Mouse (Mus musculus) hindbrain, embryonic 13.5 days (tissue): ENCODE results near the gene Ski. TPM values are rescaled to one million over a fixed set of nuclear protein-coding genes. Genes with fewer than 3 reads are reported as not detected.
A peak's percentile ranks its signal among the peaks of the same experiment; 100 is the strongest.

Source experiments
- ATAC-seq: fragments of 200-750 bp; cut with Nextera tagmentation; 2 replicates; pipeline ENCODE4 v1.8.0; 2017; ENCODE audit warnings: moderate TSS enrichment; ENCODE audit not compliant: low FRiP score
- H3K27ac ChIP-seq: fragments of 300-500 bp; sonication (generic); 2 replicates; pipeline ENCODE4 v1.5.1; 2015; ENCODE audit warnings: inconsistent platforms, mild to moderate bottlenecking, moderate library complexity
- H3K27me3 ChIP-seq: fragments of 300-500 bp; sonication (generic); 2 replicates; pipeline ENCODE4 v1.6.1; 2015; ENCODE audit warnings: mild to moderate bottlenecking, inconsistent platforms
- H3K36me3 ChIP-seq: fragments of 300-500 bp; sonication (generic); 2 replicates; pipeline ENCODE4 v1.6.1; 2015; ENCODE audit warnings: mild to moderate bottlenecking, inconsistent platforms
- H3K4me1 ChIP-seq: fragments of 300-500 bp; sonication (generic); replicated peaks from 2 replicates; pipeline ENCODE4 v1.6.1; 2015; ENCODE audit warnings: inconsistent platforms
- H3K4me2 ChIP-seq: fragments of 300-500 bp; sonication (generic); 2 replicates; pipeline ENCODE4 v1.6.1; 2015; ENCODE audit warnings: inconsistent platforms, mild to moderate bottlenecking, moderate library complexity
- H3K4me3 ChIP-seq: fragments of 300-500 bp; sonication (generic); 2 replicates; pipeline ENCODE4 v1.5.1; 2015; ENCODE audit warnings: mild to moderate bottlenecking, inconsistent platforms
- H3K9ac ChIP-seq: fragments of 300-500 bp; sonication (generic); 2 replicates; pipeline ENCODE4 v1.6.1; 2015; ENCODE audit warnings: mild to moderate bottlenecking, inconsistent platforms
- H3K9me3 ChIP-seq: fragments of 300-500 bp; sonication (generic); 2 replicates; pipeline ENCODE4 v1.6.1; 2016; ENCODE audit warnings: inconsistent platforms
- WGBS: fragments of 180-500 bp; shearing (Covaris S2); methylation state at CpG from one replicate; pipeline ENCODE4 v1.1.7; 2015; 5-methylcytosine and 5-hydroxymethylcytosine counted together
- polyA plus RNA-seq: library from polyadenylated mRNA; unstranded; fragments of >200 nt; fragmentation: Nextera tagmentation; extraction: Ambion mirVana; gene quantifications from 2 replicates; pipeline ENCODE4 v1.2.1, GENCODE M21; 2015

Ski gene
- polyA plus RNA-seq, 1 experiment from 2014 or later: 10.3 TPM

DNA sequence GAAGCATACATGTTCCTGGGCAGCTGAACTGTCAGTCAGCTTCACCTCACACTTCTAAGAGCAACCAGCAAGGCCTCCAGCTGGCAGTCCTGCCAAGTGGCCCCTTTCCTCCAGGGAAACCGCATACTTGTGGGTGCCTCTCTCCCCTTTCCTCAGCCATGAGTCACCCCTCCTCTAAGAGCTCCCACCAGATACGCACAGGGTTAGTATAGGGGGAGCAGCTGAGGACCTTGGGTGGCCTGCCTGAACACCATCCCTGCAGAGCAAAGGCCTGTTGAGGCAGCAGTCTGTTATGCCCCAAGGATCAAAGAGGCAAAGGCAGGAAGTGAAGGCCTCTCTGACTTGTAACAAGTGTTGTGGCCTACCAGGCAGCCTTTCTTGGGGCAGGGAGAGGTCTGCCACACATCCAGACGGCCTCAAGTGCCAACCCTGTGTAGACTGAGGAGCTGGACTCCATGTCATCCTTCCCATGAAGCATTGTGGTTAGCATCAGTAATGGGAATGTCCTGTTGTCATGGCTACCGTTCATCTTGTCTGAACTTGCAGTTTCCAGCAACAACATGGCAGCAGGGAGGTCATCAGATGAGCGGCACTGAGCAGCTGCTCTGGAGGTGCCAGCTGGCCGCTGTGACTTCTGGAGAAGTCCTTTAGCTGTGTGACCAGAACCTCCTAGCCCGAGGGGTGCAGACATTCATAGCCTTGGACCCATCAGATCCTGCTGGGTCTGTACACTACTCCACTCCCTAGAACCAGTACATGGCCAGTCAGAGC lies 95.6 kb downstream of the Ski start:
- no peak for ATAC-seq
- Histone ChIP-seq H3K4me2 (no peak overlapping the region), H3K36me3 (no peaks in the 10 kb centered on the region), H3K27ac (peak overlapping the region; percentile 35; the same call in 1 of the 2 replicates), H3K4me3 (no peak overlapping the region), H3K27me3 (no peaks in the 10 kb centered on the region), H3K4me1 (peaks cover 62% of the 10 kb centered on the region), H3K9ac (no peak overlapping the region), H3K9me3 (no peaks in the 10 kb centered on the region)
- 64% methylated on average over 7 of the region's 7 CpGs for WGBS

DNA sequence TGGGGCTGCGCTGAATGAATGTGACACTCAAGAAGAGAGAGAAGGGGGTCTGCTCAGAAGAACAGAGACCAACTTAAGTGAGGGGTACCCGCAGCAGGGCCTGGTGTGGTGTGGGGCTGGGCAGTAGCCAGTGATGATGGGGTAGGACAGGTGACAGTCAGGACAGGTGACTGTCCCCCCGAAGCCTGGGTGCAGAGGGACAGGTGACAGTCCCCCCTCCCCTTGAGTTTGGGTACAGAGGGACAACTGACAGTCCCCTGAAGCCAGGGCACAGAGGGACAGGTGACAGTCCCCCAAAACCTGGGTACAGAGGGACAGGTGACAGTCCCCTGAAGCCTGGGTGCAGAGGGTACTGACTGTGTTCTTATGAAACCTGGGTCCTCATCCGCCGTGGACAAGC lies 96.2 kb downstream of the Ski start:
- WGBS: 87% methylated on average over 5 of the region's 5 CpGs

DNA sequence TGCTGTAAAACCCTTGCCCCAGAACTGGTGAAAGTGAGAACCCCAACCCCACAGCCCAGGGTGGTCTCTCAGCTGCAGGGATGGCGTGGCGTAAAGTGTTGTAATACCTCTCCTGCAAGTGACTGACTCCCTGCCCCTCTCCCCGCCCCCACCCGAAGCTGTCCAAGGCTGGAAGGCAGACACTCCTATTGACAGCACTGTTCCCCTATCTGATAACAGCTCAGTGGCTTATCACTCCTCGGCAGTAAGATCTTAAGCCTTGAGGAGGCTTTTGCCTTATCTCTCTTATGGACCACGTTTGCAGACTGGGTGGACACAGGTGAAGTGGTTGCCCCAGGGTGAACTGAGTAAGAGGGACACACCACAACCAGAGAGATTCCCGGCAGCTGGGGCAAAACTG lies 97.1 kb downstream of the Ski start:
- 76% methylated on average over 7 of the region's 7 CpGs for WGBS
- no peak overlapping the region for H3K4me3 ChIP-seq
- no peak overlapping the region for H3K9ac ChIP-seq
- H3K36me3 ChIP-seq: no peaks in the 10 kb centered on the region
- H3K9me3 ChIP-seq: no peaks in the 10 kb centered on the region
- no peak overlapping the region for H3K27ac ChIP-seq
- ATAC-seq: no peak
- no peak overlapping the region for H3K4me2 ChIP-seq
- peaks cover 67% of the 10 kb centered on the region for H3K4me1 ChIP-seq
- H3K27me3 ChIP-seq: no peaks in the 10 kb centered on the region

More for the DNA sequence above, 96.2 kb downstream of the Ski start:
- no peaks in the 10 kb centered on the region for H3K36me3 ChIP-seq
- no peaks in the 10 kb centered on the region for H3K27me3 ChIP-seq
- H3K27ac ChIP-seq: 0 out of 2 replicates have a peak overlapping the region, but pooled peaks have one; percentile 35
- no peak overlapping the region for H3K4me2 ChIP-seq
- H3K9ac ChIP-seq: no peak overlapping the region
- H3K4me3 ChIP-seq: no peak overlapping the region
- ATAC-seq: no peak
- H3K9me3 ChIP-seq: no peaks in the 10 kb centered on the region
- H3K4me1 ChIP-seq: peaks cover 67% of the 10 kb centered on the region

DNA sequence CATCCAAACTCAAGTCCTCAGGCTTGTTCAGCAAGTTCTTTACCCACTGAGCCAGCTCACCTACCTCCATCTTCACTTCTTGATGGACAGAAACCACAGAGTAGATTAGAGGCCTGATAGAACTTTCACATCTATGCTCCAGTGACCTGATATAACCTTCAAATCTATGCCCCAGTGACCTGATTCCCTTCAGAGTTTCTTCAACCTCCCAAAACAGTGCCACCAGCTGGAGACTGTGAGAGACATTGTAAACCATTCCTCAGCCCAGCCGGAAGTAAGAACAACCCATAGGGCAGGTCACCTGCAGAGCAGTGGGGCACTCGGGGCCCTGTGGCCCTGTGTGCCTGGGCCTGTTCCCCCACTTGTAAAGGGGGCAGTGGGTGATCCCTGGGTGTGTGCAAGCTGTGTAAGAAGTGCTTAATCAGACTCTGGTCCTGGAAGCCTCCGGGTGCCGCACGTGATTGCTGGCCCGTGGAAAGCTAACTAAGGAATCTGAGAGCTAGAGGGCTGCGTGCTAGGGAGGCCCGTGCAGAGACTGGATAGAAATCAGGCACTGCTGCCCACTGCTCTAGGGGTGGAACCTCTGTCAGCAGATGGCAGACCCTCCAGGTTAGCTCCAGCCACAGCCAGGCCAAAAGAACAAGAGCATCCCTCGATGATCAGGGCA lies 98.4 kb downstream of the Ski start:
- 79% methylated on average over 9 of the region's 9 CpGs for WGBS
- Histone ChIP-seq H3K4me3 (no peak overlapping the region), H3K4me1 (peaks cover 55% of the 10 kb centered on the region), H3K27me3 (no peaks in the 10 kb centered on the region), H3K27ac (no peak overlapping the region), H3K9ac (0 out of 2 replicates have a peak overlapping the region, but pooled peaks have one; percentile 2), H3K4me2 (no peak overlapping the region), H3K36me3 (no peaks in the 10 kb centered on the region), H3K9me3 (no peaks in the 10 kb centered on the region)
- ATAC-seq: no peak

DNA sequence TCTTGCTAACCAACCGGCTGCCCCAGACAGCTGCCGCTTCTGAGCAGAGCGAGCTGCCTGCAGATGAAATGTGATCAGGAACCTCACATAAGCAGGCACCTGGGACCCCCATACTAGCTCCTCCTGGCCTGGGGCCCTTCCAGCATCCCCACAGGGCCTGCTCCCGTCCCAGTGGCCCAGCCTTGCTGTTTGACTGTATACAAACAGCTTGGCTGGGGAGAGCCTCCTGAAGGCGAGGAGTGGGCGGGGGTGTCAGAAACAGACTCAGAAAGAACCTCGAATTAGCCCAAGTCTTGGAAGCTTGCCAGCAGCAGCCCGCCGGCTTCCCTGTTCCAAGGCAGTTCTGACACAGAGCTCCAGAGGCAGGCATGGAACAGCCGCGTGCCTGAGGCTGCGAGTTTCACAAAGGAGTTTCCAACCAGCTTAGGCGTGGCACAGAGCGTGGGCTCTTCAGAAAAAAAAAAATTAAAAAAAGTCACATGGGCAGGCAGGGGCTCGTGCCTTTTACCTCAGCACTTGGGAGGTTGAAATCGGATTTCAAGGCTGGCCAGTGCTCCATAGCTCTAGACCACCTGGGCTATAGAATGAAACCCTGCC lies 99.8 kb downstream of the Ski start:
- WGBS: 22% methylated on average over 16 of the region's 16 CpGs
- peaks cover 54% of the 10 kb centered on the region for H3K4me1 ChIP-seq
- H3K27me3 ChIP-seq: no peaks in the 10 kb centered on the region
- no peak overlapping the region; the same call in 1 of the 2 replicates for H3K9ac ChIP-seq
- H3K9me3 ChIP-seq: no peaks in the 10 kb centered on the region
- no peaks in the 10 kb centered on the region for H3K36me3 ChIP-seq
- peak overlapping the region; percentile 77 for H3K27ac ChIP-seq
- no peak overlapping the region for H3K4me3 ChIP-seq
- ATAC-seq: peak; percentile 55
- peak overlapping the region; percentile 21; the same call in 1 of the 2 replicates for H3K4me2 ChIP-seq

DNA sequence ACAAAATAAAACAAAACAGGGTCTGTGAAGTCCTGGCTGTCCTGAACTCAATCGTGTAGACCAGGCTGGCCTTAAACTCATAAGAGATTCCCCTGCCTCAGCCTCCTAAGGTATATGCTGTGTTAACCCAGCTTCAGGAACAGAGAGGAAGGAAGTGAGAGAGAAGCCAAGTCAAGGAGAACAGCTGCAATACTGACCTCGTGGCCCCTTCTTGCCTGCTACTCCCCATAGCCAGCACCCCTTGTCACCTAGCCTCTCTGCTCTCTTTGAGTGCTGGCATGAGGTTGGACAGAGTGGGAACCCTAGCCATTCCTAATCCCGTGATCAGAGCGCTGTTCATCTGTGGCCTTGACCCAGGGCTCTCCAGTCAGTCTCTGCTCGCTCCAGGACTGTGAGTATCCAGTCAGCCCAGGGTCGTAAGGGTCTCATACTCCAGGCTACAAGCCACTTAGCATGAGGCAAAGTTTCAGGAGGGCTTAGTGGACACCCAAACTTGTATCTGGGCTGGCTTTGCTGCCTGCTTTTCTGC lies 100.4 kb downstream of the Ski start:
- no peaks in the 10 kb centered on the region for H3K9me3 ChIP-seq
- ATAC-seq: peak; percentile 8; the same call in 1 of the 2 replicates
- H3K36me3 ChIP-seq: no peaks in the 10 kb centered on the region
- no peaks in the 10 kb centered on the region for H3K27me3 ChIP-seq
- H3K4me3 ChIP-seq: no peak overlapping the region
- H3K27ac ChIP-seq: peak overlapping the region; percentile 77
- H3K4me1 ChIP-seq: peaks cover 48% of the 10 kb centered on the region
- WGBS: 90% methylated on average over 6 of the region's 6 CpGs
- no peak overlapping the region for H3K9ac ChIP-seq
- 0 out of 2 replicates have a peak overlapping the region, but pooled peaks have one; percentile 21 for H3K4me2 ChIP-seq

DNA sequence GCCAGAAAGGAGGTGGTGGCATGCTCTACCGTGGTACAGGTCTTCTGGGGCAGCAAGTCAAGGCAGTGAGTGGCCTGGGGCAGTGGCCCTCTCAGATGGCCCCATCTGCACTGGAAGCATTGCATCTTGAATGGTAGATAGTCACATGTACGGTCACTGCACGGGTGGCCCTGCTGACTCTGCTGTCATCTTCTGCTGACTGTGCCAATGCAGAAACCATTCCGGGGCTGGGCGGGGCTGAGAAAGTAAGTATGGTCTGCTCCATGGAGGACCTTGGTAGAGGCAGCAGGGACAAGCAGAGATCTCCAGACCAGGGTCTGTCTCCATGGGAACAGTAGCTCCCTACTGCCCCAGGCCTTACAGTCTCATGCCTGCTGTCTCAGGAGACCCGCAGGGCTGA lies 101.2 kb downstream of the Ski start:
- H3K36me3 ChIP-seq: no peaks in the 10 kb centered on the region
- no peak overlapping the region for H3K4me3 ChIP-seq
- no peak overlapping the region for H3K4me2 ChIP-seq
- H3K9me3 ChIP-seq: no peaks in the 10 kb centered on the region
- WGBS: 85% methylated on average over 6 of the region's 6 CpGs
- H3K4me1 ChIP-seq: peaks cover 41% of the 10 kb centered on the region
- H3K27me3 ChIP-seq: no peaks in the 10 kb centered on the region
- no peak overlapping the region for H3K9ac ChIP-seq
- no peak for ATAC-seq
- no peak overlapping the region for H3K27ac ChIP-seq

DNA sequence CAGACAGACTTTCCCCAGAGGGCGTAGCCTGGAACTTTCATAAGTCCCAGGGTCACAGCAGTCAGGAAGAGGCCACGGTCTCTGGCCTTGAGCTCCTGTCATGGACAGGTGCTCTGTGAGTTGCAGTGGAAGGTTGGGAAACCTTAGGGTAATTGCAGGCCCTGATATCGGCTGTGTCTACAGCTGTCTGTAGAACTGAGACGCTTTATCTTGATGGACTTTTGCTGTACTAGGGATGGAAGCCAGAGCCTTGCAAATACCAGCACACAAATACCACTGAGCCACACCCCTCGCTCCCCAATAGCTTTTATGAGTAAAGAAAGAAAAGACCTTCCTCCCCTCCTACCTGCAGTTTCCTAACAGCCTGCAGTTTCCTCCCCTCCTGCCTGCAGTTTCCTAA lies 101.8 kb downstream of the Ski start:
- H3K4me2 ChIP-seq: no peak overlapping the region
- 83% methylated on average over 5 of the region's 5 CpGs for WGBS
- H3K27ac ChIP-seq: no peak overlapping the region
- no peak overlapping the region for H3K9ac ChIP-seq
- no peaks in the 10 kb centered on the region for H3K9me3 ChIP-seq
- H3K4me3 ChIP-seq: no peak overlapping the region
- no peak for ATAC-seq
- no peaks in the 10 kb centered on the region for H3K36me3 ChIP-seq
- no peaks in the 10 kb centered on the region for H3K27me3 ChIP-seq
- peaks cover 41% of the 10 kb centered on the region for H3K4me1 ChIP-seq

DNA sequence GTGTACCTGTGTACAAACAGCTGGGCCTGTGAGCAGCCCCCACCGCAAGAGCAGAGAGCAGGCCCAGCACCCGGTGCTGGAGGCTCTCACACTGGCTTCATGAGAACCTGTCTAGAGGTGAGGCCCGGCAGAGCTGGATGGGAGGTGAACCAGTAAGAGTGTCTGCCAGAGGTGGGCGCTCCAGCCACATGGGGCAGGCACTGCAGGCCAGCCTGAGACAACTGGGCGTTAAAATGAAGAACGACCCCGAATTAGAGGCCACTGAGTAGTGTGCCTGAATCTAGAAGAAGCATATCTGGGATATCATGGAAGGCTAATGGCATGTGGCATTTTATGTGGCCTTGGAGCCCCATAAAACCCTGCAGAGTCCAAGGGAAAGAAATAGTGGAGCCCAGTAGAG lies 102.4 kb downstream of the Ski start:
- no peak overlapping the region for H3K4me3 ChIP-seq
- WGBS: 93% methylated on average over 7 of the region's 7 CpGs

DNA sequence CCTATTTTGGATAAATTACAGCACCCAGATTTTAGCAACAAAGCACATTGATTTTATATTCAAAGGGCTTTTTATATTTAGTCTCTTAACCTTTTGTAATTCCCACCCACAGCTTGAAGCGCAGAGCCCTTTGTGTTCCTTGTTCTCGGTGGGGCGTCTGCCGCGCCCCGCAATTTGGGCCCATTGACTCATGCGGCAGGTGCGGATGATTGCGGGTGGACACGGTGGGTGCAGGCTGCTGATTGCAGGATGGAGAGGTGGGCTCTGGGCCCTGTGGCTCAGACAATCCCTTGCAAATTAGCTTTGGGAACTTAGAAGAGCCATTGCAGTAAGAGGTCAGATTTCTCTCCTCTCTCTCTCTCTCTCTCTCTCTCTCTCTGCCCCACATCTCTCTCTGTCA lies 104.1 kb downstream of the Ski start:
- no peak overlapping the region for H3K4me2 ChIP-seq
- no peak overlapping the region for H3K9ac ChIP-seq
- no peak for ATAC-seq
- H3K9me3 ChIP-seq: no peaks in the 10 kb centered on the region
- no peaks in the 10 kb centered on the region for H3K27me3 ChIP-seq
- WGBS: 66% methylated on average over 10 of the region's 10 CpGs
- no peaks in the 10 kb centered on the region for H3K36me3 ChIP-seq
- H3K4me1 ChIP-seq: peaks cover 28% of the 10 kb centered on the region
- no peak overlapping the region for H3K4me3 ChIP-seq
- H3K27ac ChIP-seq: no peak overlapping the region

More for the DNA sequence above, 102.4 kb downstream of the Ski start:
- no peaks in the 10 kb centered on the region for H3K9me3 ChIP-seq
- H3K27ac ChIP-seq: no peak overlapping the region
- H3K4me2 ChIP-seq: no peak overlapping the region
- H3K9ac ChIP-seq: no peak overlapping the region
- no peaks in the 10 kb centered on the region for H3K27me3 ChIP-seq
- H3K4me1 ChIP-seq: peaks cover 38% of the 10 kb centered on the region
- ATAC-seq: no peak
- no peaks in the 10 kb centered on the region for H3K36me3 ChIP-seq

DNA sequence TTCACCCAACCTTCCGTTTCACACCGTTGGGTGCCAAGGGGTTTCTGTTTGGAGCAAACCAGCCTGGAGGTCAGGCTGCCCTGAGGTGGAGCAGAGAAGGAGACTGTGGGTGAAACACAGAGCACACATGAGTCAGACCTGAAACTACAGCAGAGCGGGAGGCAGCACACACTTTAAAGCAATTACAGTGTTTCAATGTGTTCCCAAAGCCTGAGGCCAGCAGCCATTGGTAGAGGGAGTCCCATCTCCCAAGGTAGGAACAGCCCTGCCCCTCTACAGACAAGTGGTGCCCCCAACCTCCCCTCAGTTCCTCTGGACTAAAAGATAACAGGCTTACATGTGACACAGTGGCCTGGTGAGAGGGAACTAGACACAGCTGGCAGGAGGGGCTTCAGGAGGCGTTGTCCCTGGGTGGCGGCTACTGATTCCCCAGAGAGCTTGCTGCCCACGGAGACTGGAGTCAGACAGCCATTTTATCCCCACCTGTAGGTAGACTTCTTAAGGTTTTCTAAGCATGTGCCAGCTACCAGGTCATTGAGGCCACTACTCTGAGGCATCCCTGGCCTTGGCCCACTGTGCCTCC lies 104.9 kb downstream of the Ski start:
- no peaks in the 10 kb centered on the region for H3K27me3 ChIP-seq

DNA sequence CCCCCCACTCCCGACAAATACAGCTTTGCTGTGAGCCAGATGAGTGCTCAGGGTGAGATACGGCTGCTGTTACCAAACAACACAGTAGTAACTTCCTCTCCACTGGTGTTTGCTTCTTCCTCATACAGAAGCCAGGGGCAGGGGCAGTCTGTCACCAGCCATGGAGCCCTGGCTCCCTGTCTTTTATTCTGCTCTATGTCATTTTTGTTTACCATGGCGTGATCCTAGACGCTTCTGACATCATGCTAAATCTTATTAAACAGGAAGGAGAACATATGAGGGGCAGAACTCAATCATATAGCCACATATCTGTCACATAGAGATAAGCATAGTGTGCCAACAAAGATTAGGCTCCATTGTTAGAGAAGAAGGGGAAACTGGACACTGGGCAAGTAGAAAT lies 105.8 kb downstream of the Ski start:
- Histone ChIP-seq H3K4me1 (peaks cover 12% of the 10 kb centered on the region), H3K27ac (no peak overlapping the region), H3K36me3 (no peaks in the 10 kb centered on the region), H3K4me3 (no peak overlapping the region), H3K9ac (no peak overlapping the region), H3K9me3 (no peaks in the 10 kb centered on the region), H3K27me3 (no peaks in the 10 kb centered on the region), H3K4me2 (no peak overlapping the region)
- no peak for ATAC-seq
- 89% methylated on average over 4 of the region's 4 CpGs for WGBS

More for the DNA sequence above, 104.9 kb downstream of the Ski start:
- ATAC-seq: no peak
- Histone ChIP-seq H3K9ac (no peak overlapping the region), H3K4me1 (peaks cover 20% of the 10 kb centered on the region), H3K4me3 (no peak overlapping the region), H3K27ac (no peak overlapping the region), H3K9me3 (no peaks in the 10 kb centered on the region), H3K4me2 (no peak overlapping the region), H3K36me3 (no peaks in the 10 kb centered on the region)
- 79% methylated on average over 6 of the region's 6 CpGs for WGBS
